ENCODE assay signal across 9 mouse cellular contexts in the genomic region with DNA sequence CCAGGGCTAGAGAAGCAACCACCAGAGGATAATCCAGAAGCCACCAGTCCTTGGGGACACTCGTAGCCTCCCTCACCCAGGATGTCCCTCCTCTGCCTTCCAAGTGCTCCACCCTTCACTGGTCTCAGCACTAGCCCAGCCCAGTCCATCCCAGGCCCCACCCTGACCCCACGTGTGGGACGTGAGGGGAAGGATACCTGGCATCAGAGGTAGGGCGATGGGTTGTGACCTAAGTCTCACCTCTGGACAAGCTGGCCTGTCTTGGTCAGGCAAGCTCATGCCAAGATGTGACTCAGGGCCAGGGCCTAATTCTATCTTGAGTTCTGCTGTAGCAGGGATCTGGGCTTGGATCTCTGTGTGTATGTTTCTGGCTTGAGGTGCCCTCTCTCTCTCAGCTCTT. TPM values are rescaled to one million over a fixed set of nuclear protein-coding genes. Genes with fewer than 3 reads are reported as not detected.
DNase-seq lines count a peak whose midpoint lies in the region; ATAC-seq and TF ChIP-seq lines count a peak whose summit lies in the region.
"Had no signal": no experiment of that assay in that cellular context is flagged by ENCODE, and none has a peak within 500 bp of the region (broad histone marks: within the 10 kb centered on the region; RNA-seq: fewer than 3 reads in every experiment).

No protein-coding gene starts in this region.

- no peak for TF ChIP-seq POLR2A in heart, adult 2 months (IDR thresholded peaks at IDR 0.05; ENCODE audit: insufficient read depth, low read depth, low read length)

- WGBS in heart, adult 2 months: 62% methylated on average over 4 of the region's 4 CpGs
- WGBS in embryonic facial prominence, embryonic 15.5 days: 77% methylated on average over 4 of the region's 4 CpGs
- 75% methylated on average over 4 of the region's 4 CpGs for WGBS in limb, embryonic 12.5 days

- H3K79me2 ChIP-seq in heart, adult 2 months (replicated peaks; ENCODE audit: control insufficient read depth, insufficient read depth, low read length): no peaks in the 10 kb centered on the region

- no peak overlapping the region for H3K4me2 ChIP-seq in embryonic facial prominence, embryonic 15.5 days (replicated peaks)
- H3K4me2 ChIP-seq in limb, embryonic 12.5 days: peak overlapping the region; percentile 6; the same call in 1 of the 2 replicates

- TF ChIP-seq EP300 in heart, adult 2 months (IDR thresholded peaks at IDR 0.05; ENCODE audit: insufficient read depth, low read depth, low read length): 0 out of 2 replicates have a peak, but pooled peaks have one; percentile 12

- H3K9me3 ChIP-seq in E14TG2a.4 (ENCODE audit: low read length): no peaks in the 10 kb centered on the region
- H3K9me3 ChIP-seq in embryonic facial prominence, embryonic 15.5 days (replicated peaks): no peaks in the 10 kb centered on the region
- H3K9me3 ChIP-seq in limb, embryonic 12.5 days: no peaks in the 10 kb centered on the region

- no peak overlapping the region for H3K9ac ChIP-seq in heart, adult 2 months (ENCODE audit: low read depth, low read length)
- H3K9ac ChIP-seq in embryonic facial prominence, embryonic 15.5 days: no peak overlapping the region
- H3K9ac ChIP-seq in limb, embryonic 12.5 days (replicated peaks): peak overlapping the region; percentile 27; the same call in 1 of the 2 replicates

- H3K27me3 ChIP-seq in heart, adult 2 months (ENCODE audit: control insufficient read depth, insufficient read depth, low read length): no peaks in the 10 kb centered on the region
- H3K27me3 ChIP-seq in E14TG2a.4 (ENCODE audit: insufficient read depth, low read length): peaks cover 20% of the 10 kb centered on the region
- peaks cover 13% of the 10 kb centered on the region for H3K27me3 ChIP-seq in embryonic facial prominence, embryonic 15.5 days
- H3K27me3 ChIP-seq in limb, embryonic 12.5 days: peaks cover 13% of the 10 kb centered on the region

- H3K27ac ChIP-seq in heart, adult 2 months: peak overlapping the region; percentile 55
- H3K27ac ChIP-seq in embryonic facial prominence, embryonic 15.5 days (replicated peaks): 0 out of 2 replicates have a peak overlapping the region, but pooled peaks have one; percentile 90
- H3K27ac ChIP-seq in limb, embryonic 12.5 days: peak overlapping the region; percentile 53; the same call in 1 of the 2 replicates

- H3K36me3 ChIP-seq in heart, adult 2 months (ENCODE audit: control insufficient read depth, insufficient read depth, low read length): no peaks in the 10 kb centered on the region
- H3K36me3 ChIP-seq in E14TG2a.4 (ENCODE audit: insufficient read depth, low read length): no peaks in the 10 kb centered on the region
- H3K36me3 ChIP-seq in embryonic facial prominence, embryonic 15.5 days: no peaks in the 10 kb centered on the region
- no peaks in the 10 kb centered on the region for H3K36me3 ChIP-seq in limb, embryonic 12.5 days

- peak; percentile 28 to 41 for DNase-seq in heart, adult 2 months
- no peak for DNase-seq in heart, postnatal 4 days
- no peak for DNase-seq in thymus, adult 18-20 months
- DNase-seq in thymus, postnatal 4 days: no peak

- intact Hi-C loops in heart, adult 2 months (cut with DNase I): loop anchor here (1.0 to 10.0 kb wide), 6 partner anchors 80 to 562 kb away; a partner anchor contains a TSS

- no peak overlapping the region for H3K4me3 ChIP-seq in heart, adult 2 months
- peak overlapping the region; percentile 80 for H3K4me3 ChIP-seq in E14TG2a.4 (replicated peaks; ENCODE audit: low read length)
- no peak overlapping the region for H3K4me3 ChIP-seq in embryonic facial prominence, embryonic 15.5 days (replicated peaks)
- H3K4me3 ChIP-seq in limb, embryonic 12.5 days (replicated peaks): no peak overlapping the region

- no peak for ATAC-seq in embryonic facial prominence, embryonic 15.5 days (ENCODE audit: insufficient number of reproducible peaks, low FRiP score, low TSS enrichment, low read depth)
- no peak for ATAC-seq in limb, embryonic 12.5 days (ENCODE audit: insufficient number of reproducible peaks, insufficient read depth, low FRiP score, low TSS enrichment, low read depth)
- no peak for ATAC-seq in frontal cortex, adult (ENCODE audit: low TSS enrichment)

- H3K4me1 ChIP-seq in heart, adult 2 months (ENCODE audit: control insufficient read depth, insufficient read depth, low read length): peaks cover 7% of the 10 kb centered on the region
- H3K4me1 ChIP-seq in E14TG2a.4 (replicated peaks; ENCODE audit: low read depth, low read length): peaks cover 81% of the 10 kb centered on the region
- H3K4me1 ChIP-seq in embryonic facial prominence, embryonic 15.5 days: peaks cover 49% of the 10 kb centered on the region
- peaks cover 48% of the 10 kb centered on the region for H3K4me1 ChIP-seq in limb, embryonic 12.5 days (replicated peaks)

- TF ChIP-seq CTCF in heart, adult 2 months (IDR thresholded peaks at IDR 0.05): no peak
- TF ChIP-seq CTCF in E14TG2a.4 (conservative IDR thresholded peaks at IDR 0.05; ENCODE audit: low read length): no peak

RNA-seq across cellular contexts. Expression of a gene that starts 1.2 kb away (rescaled TPM):
- total RNA-seq in heart, adult 2 months (2021): under 1 TPM in 1 of 2 experiments, not detected in 1; 0.66 TPM
- polyA plus RNA-seq in heart, adult 2 months (2012; rRNA removed): 0.88 TPM in 1 of 2 replicates, not detected in the other
- total RNA-seq in heart, postnatal 4 days (2021): under 1 TPM in 1 of 2 experiments, not detected in 1; 0.97 TPM
- polyA plus RNA-seq in embryonic facial prominence, embryonic 15.5 days (2015; fragmentation: Nextera tagmentation; extraction: Ambion mirVana): 0.49 TPM in 1 of 2 replicates, not detected in the other
- polyA plus RNA-seq in limb, embryonic 12.5 days (2016; fragmentation: Nextera tagmentation; extraction: Ambion mirVana): not detected in 2 replicates
- total RNA-seq: layer of hippocampus, postnatal 10 days had no signal

RNA-seq across cellular contexts. Expression of a gene that starts 48.2 kb away (rescaled TPM):
- 10 to 100 TPM; 81.8 to 90.1 TPM for total RNA-seq in heart, adult 2 months (2021)
- polyA plus RNA-seq in heart, adult 2 months (2012; rRNA removed): 122 and 154 TPM in 2 replicates
- 10 to 100 TPM; 74.3 to 77.1 TPM for total RNA-seq in heart, postnatal 4 days (2021)
- polyA plus RNA-seq in embryonic facial prominence, embryonic 15.5 days (2015; fragmentation: Nextera tagmentation; extraction: Ambion mirVana): 45.8 and 52.4 TPM in 2 replicates
- 34.1 and 35.8 TPM in 2 replicates for polyA plus RNA-seq in limb, embryonic 12.5 days (2016; fragmentation: Nextera tagmentation; extraction: Ambion mirVana)

RNA-seq across cellular contexts. Expression of a gene that starts 48.8 kb away (rescaled TPM):
- 100 to 1,000 TPM; 149 to 161 TPM for total RNA-seq in heart, adult 2 months (2021)
- polyA plus RNA-seq in heart, adult 2 months (2012; rRNA removed): 133 and 170 TPM in 2 replicates
- 10 to 100 TPM; 89.8 to 90.8 TPM for total RNA-seq in heart, postnatal 4 days (2021)
- 157 and 165 TPM in 2 replicates for polyA plus RNA-seq in embryonic facial prominence, embryonic 15.5 days (2015; fragmentation: Nextera tagmentation; extraction: Ambion mirVana)
- polyA plus RNA-seq in limb, embryonic 12.5 days (2016; fragmentation: Nextera tagmentation; extraction: Ambion mirVana): 143 and 153 TPM in 2 replicates

Comparison
In these comparisons a context has a peak if more than half of its experiments do, and no peak if none do; other contexts are left out.
1. DNase-seq: peak in heart, adult 2 months (2 of 2); none in heart, postnatal 4 days (single experiment), thymus, adult 18-20 months (0 of 2) and thymus, postnatal 4 days (single experiment).
2. Peak in every context shown above with its lines, with median percentiles within 50 percentile points of each other: H3K27ac ChIP-seq.